Mouse (Mus musculus) lung, embryonic 14.5 days (tissue): ENCODE results near the gene Card14. TPM values are rescaled to one million over a fixed set of nuclear protein-coding genes. Genes with fewer than 3 reads are reported as not detected.
A peak's percentile ranks its signal among the peaks of the same experiment; 100 is the strongest.

Source experiments
- ATAC-seq: fragments of 200-750 bp; cut with Nextera tagmentation; 2 replicates; pipeline ENCODE4 v1.8.0; 2017; ENCODE audit warnings: mild to moderate bottlenecking, moderate TSS enrichment, moderate library complexity; ENCODE audit not compliant: insufficient read depth
- DNase-seq: peaks from one replicate; pipeline ENCODE4 v3.0.0-alpha.2; 2015
- H3K27ac ChIP-seq: fragments of 300-500 bp; sonication (generic); 2 replicates; pipeline ENCODE4 v1.5.1; 2014; ENCODE audit warnings: low read depth, mild to moderate bottlenecking, moderate library complexity
- H3K27me3 ChIP-seq: fragments of 300-500 bp; sonication (generic); 2 replicates; pipeline ENCODE4 v1.6.1; 2014; ENCODE audit warnings: low read length, control low read depth; ENCODE audit not compliant: insufficient read depth
- H3K36me3 ChIP-seq: fragments of 300-500 bp; sonication (generic); 2 replicates; pipeline ENCODE4 v1.6.1; 2014; ENCODE audit warnings: control low read depth; ENCODE audit not compliant: insufficient read depth
- H3K4me1 ChIP-seq: fragments of 300-500 bp; sonication (generic); 2 replicates; pipeline ENCODE4 v1.6.1; 2014; ENCODE audit warnings: antibody characterized with exemption, control low read depth; ENCODE audit not compliant: insufficient read depth
- H3K4me2 ChIP-seq: fragments of 300-500 bp; sonication (generic); 2 replicates; pipeline ENCODE4 v1.6.1; 2014; ENCODE audit warnings: mild to moderate bottlenecking
- H3K4me3 ChIP-seq: fragments of 300-500 bp; sonication (generic); 2 replicates; pipeline ENCODE4 v1.5.1; 2014; ENCODE audit warnings: low read depth, low read length
- H3K9ac ChIP-seq: fragments of 300-500 bp; sonication (generic); 2 replicates; pipeline ENCODE4 v1.6.1; 2014
- H3K9me3 ChIP-seq: fragments of 300-500 bp; sonication (generic); 2 replicates; pipeline ENCODE4 v1.6.1; 2016; ENCODE audit warnings: low read depth, low read length, control low read depth
- CTCF ChIP-seq: IDR thresholded peaks from 2 replicates; pipeline ENCODE4 v1.5.1; 2016; ENCODE audit warnings: antibody characterized with exemption, low read depth
- WGBS: fragments of 180-500 bp; shearing (Covaris S2); extraction: QIAGEN DNeasy Blood & Tissue Kit; methylation state at CpG from one replicate; pipeline ENCODE4 v1.1.7; 2014; 5-methylcytosine and 5-hydroxymethylcytosine counted together
- polyA plus RNA-seq: library from polyadenylated mRNA; unstranded; fragments of >200 nt; fragmentation: Nextera tagmentation; extraction: Ambion mirVana; gene quantifications from 2 replicates; pipeline ENCODE4 v1.2.1, GENCODE M21; 2014

Gene Card14
- polyA plus RNA-seq, 1 experiment from 2014 or later: not detected

DNA sequence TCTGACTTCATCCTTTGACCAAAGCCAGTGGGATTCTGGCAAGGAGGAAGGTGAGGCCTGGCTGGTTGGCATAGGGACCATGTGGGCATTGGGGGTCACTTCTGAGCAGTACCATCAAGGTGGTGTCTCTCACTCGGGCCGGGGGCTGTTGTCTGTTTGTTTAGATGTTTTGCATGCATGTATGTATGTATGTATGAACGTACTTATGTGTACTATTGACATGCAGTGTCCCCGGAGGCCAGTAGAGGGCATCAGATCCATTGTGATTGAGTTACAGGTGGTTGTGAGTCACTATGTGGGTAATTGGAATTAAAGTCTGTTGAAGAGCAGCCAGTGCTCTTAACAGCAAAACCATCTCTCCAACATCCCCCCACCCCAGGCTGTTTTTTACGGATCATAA is 32.1 kb downstream of the Card14 start:
- Histone ChIP-seq H3K4me1 (no peaks in the 10 kb centered on the region), H3K4me2 (no peak overlapping the region), H3K9me3 (no peaks in the 10 kb centered on the region), H3K36me3 (no peaks in the 10 kb centered on the region), H3K4me3 (no peak overlapping the region), H3K9ac (no peak overlapping the region), H3K27ac (no peak overlapping the region), H3K27me3 (no peaks in the 10 kb centered on the region)
- DNase-seq (peak; percentile 94), ATAC-seq (no peak)
- TF ChIP-seq CTCF: peak; percentile 94
- 4% methylated on average over 5 of the region's 5 CpGs for WGBS

DNA sequence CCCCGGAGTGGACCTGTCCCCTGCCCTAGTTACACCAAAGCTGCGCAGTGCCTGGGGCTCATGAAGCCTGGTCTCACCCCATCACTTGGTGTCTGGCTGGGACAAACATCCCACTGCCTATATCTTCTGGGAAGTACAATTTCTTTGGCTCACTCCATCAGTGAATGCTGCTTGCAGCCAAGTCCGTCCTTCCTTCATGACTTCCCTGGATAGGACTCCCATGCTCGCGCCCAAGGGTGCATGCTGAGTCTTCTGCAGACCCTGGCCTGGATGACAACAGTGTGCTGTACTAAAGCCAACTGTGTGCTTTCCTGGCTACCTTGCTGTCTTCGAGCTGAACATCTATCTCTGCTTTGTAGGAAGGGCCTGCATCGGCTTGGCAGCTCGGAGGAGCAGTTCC is 36.6 kb downstream of the Card14 start:
- WGBS: 75% methylated on average over 8 of the region's 8 CpGs

DNA sequence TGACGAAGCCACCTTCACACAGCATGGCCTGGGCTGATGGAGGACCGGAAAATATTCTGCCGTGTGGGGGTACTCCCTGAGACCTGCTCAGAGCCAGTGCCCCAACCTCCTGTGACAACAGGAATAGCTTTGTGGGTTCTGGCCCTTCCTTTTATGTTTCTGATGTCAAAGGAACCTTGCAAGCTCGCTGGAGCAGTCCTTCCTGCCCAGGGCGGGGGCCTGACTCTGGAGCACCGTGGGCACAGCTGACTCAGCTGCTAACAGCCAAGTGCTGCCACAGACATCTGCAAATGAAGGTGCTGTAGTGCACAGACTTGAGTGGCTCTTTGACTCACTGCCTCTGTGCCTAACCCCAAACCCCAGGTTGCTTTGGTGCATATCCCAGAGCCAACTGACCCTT is 37.3 kb downstream of the Card14 start:
- no peaks in the 10 kb centered on the region for H3K4me1 ChIP-seq
- no peak overlapping the region for H3K4me3 ChIP-seq
- 66% methylated on average over 6 of the region's 6 CpGs for WGBS
- H3K36me3 ChIP-seq: no peaks in the 10 kb centered on the region
- H3K27me3 ChIP-seq: no peaks in the 10 kb centered on the region
- no peak overlapping the region for H3K9ac ChIP-seq
- no peak for ATAC-seq
- no peak overlapping the region for H3K4me2 ChIP-seq
- no peaks in the 10 kb centered on the region for H3K9me3 ChIP-seq
- TF ChIP-seq CTCF: no peak
- no peak overlapping the region for H3K27ac ChIP-seq
- no peak for DNase-seq

More for the DNA sequence above, 36.6 kb downstream of the Card14 start:
- Histone ChIP-seq H3K4me2 (no peak overlapping the region), H3K9ac (no peak overlapping the region), H3K9me3 (no peaks in the 10 kb centered on the region), H3K36me3 (no peaks in the 10 kb centered on the region), H3K4me1 (no peaks in the 10 kb centered on the region), H3K27ac (no peak overlapping the region), H3K27me3 (no peaks in the 10 kb centered on the region), H3K4me3 (no peak overlapping the region)
- no peak for DNase-seq
- no peak for ATAC-seq
- no peak for TF ChIP-seq CTCF

- Histone ChIP-seq H3K4me3 (no peak overlapping the region), H3K4me1 (no peaks in the 10 kb centered on the region), H3K36me3 (no peaks in the 10 kb centered on the region), H3K27ac (no peak overlapping the region), H3K9ac (no peak overlapping the region), H3K27me3 (no peaks in the 10 kb centered on the region), H3K4me2 (no peak overlapping the region), H3K9me3 (no peaks in the 10 kb centered on the region)
- TF ChIP-seq CTCF: no peak
- 78% methylated on average over 4 of the region's 4 CpGs for WGBS
- no peak for ATAC-seq
- no peak for DNase-seq
Measured at GRCm38 (mm10) chr11:119347125-119347524, 39.6 kb downstream of the Card14 start.

DNA sequence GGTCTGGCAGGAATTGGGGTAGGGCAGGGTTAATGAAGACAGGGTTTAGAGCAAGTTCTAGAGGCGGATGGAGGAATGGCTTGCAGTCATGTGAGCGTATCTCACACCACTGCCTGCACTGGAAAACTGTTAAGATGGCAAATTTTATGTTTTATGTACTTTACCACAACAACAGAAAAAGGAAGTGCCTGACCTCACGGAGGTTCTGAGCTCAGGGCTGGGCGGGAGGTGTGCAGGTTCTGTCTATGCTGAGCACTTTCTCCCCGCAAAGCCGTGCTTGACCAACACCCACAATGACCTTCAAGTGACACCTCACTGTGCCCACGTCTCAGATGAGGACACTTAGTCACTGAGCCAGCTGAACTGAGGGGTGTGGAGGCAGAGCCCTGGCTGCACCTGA is 44.5 kb downstream of the Card14 start:
- 0 out of 2 replicates have a peak overlapping the region, but pooled peaks have one; percentile 6 for H3K9ac ChIP-seq
- H3K4me1 ChIP-seq: peaks cover 12% of the 10 kb centered on the region; the same call in 1 of the 2 replicates
- DNase-seq (no peak), ATAC-seq (no peak)
- H3K36me3 ChIP-seq: no peaks in the 10 kb centered on the region
- no peak overlapping the region for H3K4me3 ChIP-seq
- no peak for TF ChIP-seq CTCF
- 0 out of 2 replicates have a peak, but pooled peaks cover 3% of the 10 kb centered on the region for H3K27me3 ChIP-seq
- no peak overlapping the region for H3K4me2 ChIP-seq
- H3K27ac ChIP-seq: no peak overlapping the region
- H3K9me3 ChIP-seq: no peaks in the 10 kb centered on the region
- 64% methylated on average over 7 of the region's 7 CpGs for WGBS

DNA sequence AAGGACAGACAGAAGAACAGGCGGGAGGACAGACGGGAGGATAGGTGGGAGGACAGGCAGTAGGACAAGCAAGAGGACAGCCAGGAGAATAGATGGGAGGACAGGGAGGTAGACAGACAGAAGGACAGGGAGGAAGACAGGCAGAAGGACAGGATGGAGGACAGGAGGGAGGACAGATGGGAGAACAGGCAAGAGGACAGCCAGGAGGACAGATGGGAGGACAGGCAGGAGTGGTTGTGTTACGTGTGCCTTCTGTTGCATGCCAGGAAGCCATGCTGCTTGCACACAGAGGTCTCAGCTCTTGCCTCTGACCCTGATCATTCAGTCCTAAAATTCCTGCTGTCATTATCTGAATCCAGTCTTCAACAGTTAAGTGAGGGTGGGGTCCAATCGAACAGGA is 46.4 kb downstream of the Card14 start:
- no peak overlapping the region for H3K4me3 ChIP-seq
- TF ChIP-seq CTCF: no peak
- no peak for DNase-seq
- no peak for ATAC-seq
- H3K9me3 ChIP-seq: no peaks in the 10 kb centered on the region
- no peaks in the 10 kb centered on the region for H3K36me3 ChIP-seq
- H3K27me3 ChIP-seq: 0 out of 2 replicates have a peak, but pooled peaks cover 3% of the 10 kb centered on the region
- 70% methylated on average over 4 of the region's 4 CpGs for WGBS
- no peak overlapping the region for H3K27ac ChIP-seq
- no peak overlapping the region for H3K9ac ChIP-seq
- H3K4me2 ChIP-seq: no peak overlapping the region; the same call in 1 of the 2 replicates
- H3K4me1 ChIP-seq: peaks cover 12% of the 10 kb centered on the region; the same call in 1 of the 2 replicates

GRCm38 (mm10) chr11:119354798-119355442 is 47.4 kb downstream of the Card14 start:
- H3K27me3 ChIP-seq: 0 out of 2 replicates have a peak, but pooled peaks cover 3% of the 10 kb centered on the region
- H3K4me3 ChIP-seq: peak overlapping the region; percentile 64
- 2% methylated on average over 23 of the region's 23 CpGs for WGBS
- no peaks in the 10 kb centered on the region for H3K9me3 ChIP-seq
- TF ChIP-seq CTCF: no peak
- H3K27ac ChIP-seq: peak overlapping the region; percentile 80
- H3K9ac ChIP-seq: peak overlapping the region; percentile 71
- H3K4me1 ChIP-seq: peaks cover 12% of the 10 kb centered on the region; the same call in 1 of the 2 replicates
- peak; percentile 77 for DNase-seq
- ATAC-seq: peak; percentile 30; the same call in 1 of the 2 replicates
- peaks cover 6% of the 10 kb centered on the region; the same call in 1 of the 2 replicates for H3K36me3 ChIP-seq
- H3K4me2 ChIP-seq: peak overlapping the region; percentile 94
